Mouse (Mus musculus) CH12.LX (cell line): ENCODE results near the gene A330070K13Rik.

Experiments used
- CTCF ChIP-seq, 2 experiments: IDR thresholded peaks in 1 of 2; conservative IDR thresholded peaks in 1 of 2; 2 replicates each; pipeline ENCODE4 v1.5.1; 2011 to 2012; ENCODE audit warnings: low read depth in 2 of 2, low read length in 2 of 2, improper control_type of control experiment in 1 of 2, inconsistent platforms in 1 of 2, mild to moderate bottlenecking in 1 of 2, moderate library complexity in 1 of 2
- EP300 ChIP-seq: IDR thresholded peaks from 2 replicates; pipeline ENCODE4 v1.6.1; 2011; ENCODE audit warnings: low read length, improper control_type of control experiment
- HCFC1 ChIP-seq: IDR thresholded peaks from 2 replicates; pipeline ENCODE4 v1.6.1; 2012; ENCODE audit warnings: low read depth, mild to moderate bottlenecking, inconsistent platforms, low read length, improper control_type of control experiment
- TCF12 ChIP-seq: IDR thresholded peaks from 2 replicates; pipeline ENCODE4 v1.6.1; 2014; ENCODE audit warnings: low read depth, mild to moderate bottlenecking, inconsistent platforms, low read length, improper control_type of control experiment

GRCm38 (mm10) chr5:130335462-130335861 is 49.0 kb downstream of the A330070K13Rik start:
- no peak for TF ChIP-seq TCF12
- TF ChIP-seq HCFC1 = no peak
- no peak for TF ChIP-seq CTCF (conservative IDR thresholded peaks at IDR 0.05 in 1 of 2, IDR thresholded peaks at IDR 0.05 in 1 of 2; ENCODE audit: low read depth in 2 of 2, low read length in 2 of 2)
- no peak for TF ChIP-seq EP300
